Mouse (Mus musculus): Measurements from ENCODE around the gene Hspa14. TPM values are rescaled to one million over a fixed set of nuclear protein-coding genes. Genes with fewer than 3 reads are reported as not detected.

The Hspa14 gene
- total RNA-seq, 2 experiments from 2014 or later = 49.4 to 50.4 TPM

Other genes starting within 250 kb of the Hspa14 start
- gene Nmt2, start 228.6 kb downstream of the Hspa14 start, total RNA-seq (2021) = 10 to 100 TPM; 19.2 to 19.9 TPM
- gene Rpp38, start 180.2 kb downstream of the Hspa14 start, total RNA-seq (2021) = 1 to 10 TPM; 6.7 to 7.2 TPM
- gene Acbd7, start 176.6 kb downstream of the Hspa14 start, total RNA-seq (2021) = under 1 TPM in 1 of 2 experiments, not detected in 1; 0.56 TPM
- gene Olah, start 115.6 kb downstream of the Hspa14 start, total RNA-seq (2021) = not detected
- gene Meig1, start 90.2 kb downstream of the Hspa14 start, total RNA-seq (2021) = not detected
- gene Dclre1c, start 88.7 kb downstream of the Hspa14 start, total RNA-seq (2021) = 1 to 10 TPM; 3.4 to 3.5 TPM
- 1 to 10 TPM; 3.1 to 3.6 TPM for gene Suv39h2, start 37.8 kb downstream of the Hspa14 start, total RNA-seq (2021)
- 1 to 10 TPM; 3.6 to 4.2 TPM for gene Gm45902, start within 50 bp of the Hspa14 start, total RNA-seq (2021)
- 1 to 10 TPM; 2.0 to 3.4 TPM for gene Cdnf, start 216 bp upstream of the Hspa14 start, total RNA-seq (2021)
- gene Fam107b, start 57.7 kb upstream of the Hspa14 start, total RNA-seq (2021) = 10 to 100 TPM; 24.3 to 32.0 TPM